Mouse (Mus musculus): Measurements from ENCODE around the gene Atxn7l1. TPM values are rescaled to one million over a fixed set of nuclear protein-coding genes. Genes with fewer than 3 reads are reported as not detected.

Gene Atxn7l1
- polyA plus RNA-seq, 1 experiment from 2014 or later, result 21.3 TPM

GRCm38 (mm10) chr12:33403265-33403693 is 255.8 kb downstream of the Atxn7l1 start:
- WGBS, result 77% methylated on average over 7 of the region's 7 CpGs
- ATAC-seq (ENCODE audit: insufficient read depth, low FRiP score, low TSS enrichment), result no peak
- no peak overlapping the region for H3K27ac ChIP-seq (ENCODE audit: low read depth, low read length)
- H3K4me2 ChIP-seq (ENCODE audit: low read depth), result no peak overlapping the region
- peaks cover 2% of the 10 kb centered on the region; the same call in 1 of the 2 replicates for H3K4me1 ChIP-seq (ENCODE audit: control insufficient read depth, insufficient read depth, low read length)
- no peaks in the 10 kb centered on the region for H3K36me3 ChIP-seq (ENCODE audit: control insufficient read depth, insufficient read depth, low read length)
- no peaks in the 10 kb centered on the region for H3K27me3 ChIP-seq (ENCODE audit: control insufficient read depth, insufficient read depth, low read length)
- no peaks in the 10 kb centered on the region for H3K9me3 ChIP-seq (ENCODE audit: control insufficient read depth, low read length)
- no peak for DNase-seq (ENCODE audit: low spot score)
- H3K4me3 ChIP-seq (ENCODE audit: low read depth, low read length), result no peak overlapping the region
- H3K9ac ChIP-seq (ENCODE audit: low read length), result no peak overlapping the region

DNA sequence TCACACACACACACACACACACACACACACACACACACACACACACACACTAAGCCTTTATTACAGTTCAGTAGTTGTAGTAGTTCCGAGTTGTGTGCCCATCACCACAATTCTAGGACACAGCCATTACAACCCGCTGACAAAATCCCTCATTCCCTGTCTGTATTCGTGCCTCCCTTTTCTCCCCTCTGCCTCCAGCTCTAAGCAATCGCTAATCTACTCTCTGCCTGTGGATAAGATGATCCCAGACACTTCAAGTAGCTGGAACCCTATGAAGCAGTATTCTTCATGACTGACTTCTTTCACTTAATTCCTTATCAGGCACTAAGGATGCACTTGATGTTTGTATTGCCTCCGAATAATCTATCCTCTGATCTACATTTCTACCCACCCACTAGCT is 257.5 kb downstream of the Atxn7l1 start:
- Histone ChIP-seq H3K27me3 (ENCODE audit: control insufficient read depth, insufficient read depth, low read length) (no peaks in the 10 kb centered on the region), H3K36me3 (ENCODE audit: control insufficient read depth, insufficient read depth, low read length) (no peaks in the 10 kb centered on the region), H3K9me3 (ENCODE audit: control insufficient read depth, low read length) (no peaks in the 10 kb centered on the region), H3K4me3 (ENCODE audit: low read depth, low read length) (no peak overlapping the region), H3K9ac (ENCODE audit: low read length) (no peak overlapping the region), H3K27ac (ENCODE audit: low read depth, low read length) (no peak overlapping the region), H3K4me2 (ENCODE audit: low read depth) (no peak overlapping the region), H3K4me1 (ENCODE audit: control insufficient read depth, insufficient read depth, low read length) (peaks cover 2% of the 10 kb centered on the region; the same call in 1 of the 2 replicates)
- DNase-seq (ENCODE audit: low spot score) (no peak), ATAC-seq (ENCODE audit: insufficient read depth, low FRiP score, low TSS enrichment) (no peak)
- WGBS, result 70% methylated on average over 5 of the region's 5 CpGs

- Histone ChIP-seq H3K4me1 (ENCODE audit: control insufficient read depth, insufficient read depth, low read length) (peaks cover 2% of the 10 kb centered on the region; the same call in 1 of the 2 replicates), H3K27me3 (ENCODE audit: control insufficient read depth, insufficient read depth, low read length) (no peaks in the 10 kb centered on the region), H3K4me3 (ENCODE audit: low read depth, low read length) (no peak overlapping the region), H3K27ac (ENCODE audit: low read depth, low read length) (no peak overlapping the region), H3K9ac (ENCODE audit: low read length) (no peak overlapping the region), H3K36me3 (ENCODE audit: control insufficient read depth, insufficient read depth, low read length) (no peaks in the 10 kb centered on the region), H3K9me3 (ENCODE audit: control insufficient read depth, low read length) (no peaks in the 10 kb centered on the region), H3K4me2 (ENCODE audit: low read depth) (no peak overlapping the region)
- ATAC-seq (ENCODE audit: insufficient read depth, low FRiP score, low TSS enrichment), result no peak
- no peak for DNase-seq (ENCODE audit: low spot score)
- 52% methylated on average over 6 of the region's 6 CpGs for WGBS
Measured at GRCm38 (mm10) chr12:33405398-33406026, 258.0 kb downstream of the Atxn7l1 start.

DNA sequence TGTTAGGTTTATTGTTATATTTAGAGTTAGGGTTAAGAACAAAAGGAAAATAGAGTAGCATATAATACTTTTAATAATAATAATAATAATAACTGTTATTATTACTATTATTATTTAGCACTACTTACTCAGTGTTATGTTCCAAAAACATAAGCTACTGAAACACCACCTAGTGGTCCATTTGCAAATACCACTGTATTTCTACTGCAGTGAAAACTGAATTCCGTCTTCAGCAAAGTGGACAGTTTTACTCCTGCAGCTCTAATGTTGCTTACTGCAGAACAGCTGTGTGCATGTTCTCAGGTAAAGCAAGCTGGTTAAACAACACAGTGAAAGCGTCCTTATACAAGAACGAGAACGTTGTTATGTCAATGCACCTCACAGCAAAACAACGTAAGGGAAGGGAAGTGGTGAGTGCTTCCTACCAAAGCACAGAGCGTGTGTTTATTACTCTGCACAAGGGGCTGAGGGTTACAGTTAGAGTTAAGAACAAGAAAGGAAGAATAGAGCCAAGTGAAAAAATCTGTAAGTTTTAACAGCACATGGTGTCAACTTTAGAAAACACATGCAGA is 264.2 kb downstream of the Atxn7l1 start:
- H3K9ac ChIP-seq (ENCODE audit: low read length), result no peak overlapping the region
- no peak overlapping the region for H3K27ac ChIP-seq (ENCODE audit: low read depth, low read length)
- H3K4me1 ChIP-seq (ENCODE audit: control insufficient read depth, insufficient read depth, low read length), result no peaks in the 10 kb centered on the region
- H3K27me3 ChIP-seq (ENCODE audit: control insufficient read depth, insufficient read depth, low read length), result no peaks in the 10 kb centered on the region
- no peaks in the 10 kb centered on the region for H3K36me3 ChIP-seq (ENCODE audit: control insufficient read depth, insufficient read depth, low read length)
- DNase-seq (ENCODE audit: low spot score) (no peak), ATAC-seq (ENCODE audit: insufficient read depth, low FRiP score, low TSS enrichment) (no peak)
- no peak overlapping the region for H3K4me3 ChIP-seq (ENCODE audit: low read depth, low read length)
- no peaks in the 10 kb centered on the region for H3K9me3 ChIP-seq (ENCODE audit: control insufficient read depth, low read length)
- 54% methylated on average over 6 of the region's 6 CpGs for WGBS
- no peak overlapping the region for H3K4me2 ChIP-seq (ENCODE audit: low read depth)

Other genes with a start within 250 kb of the Atxn7l1 start
- 54.0 and 58.6 TPM in 2 replicates for gene Sypl, start 193.8 kb upstream of the Atxn7l1 start, polyA plus RNA-seq (2014; fragmentation: Nextera tagmentation; extraction: Ambion mirVana)
- gene Cdhr3, start 54.8 kb upstream of the Atxn7l1 start, polyA plus RNA-seq (2014; fragmentation: Nextera tagmentation; extraction: Ambion mirVana), result 0.17 TPM in 1 of 2 replicates, not detected in the other
- gene Efcab10, start 247.2 kb downstream of the Atxn7l1 start, polyA plus RNA-seq (2014; fragmentation: Nextera tagmentation; extraction: Ambion mirVana), result not detected in 2 replicates

Data from neural tube, embryonic 11.5 days (tissue).